Mouse (Mus musculus): ENCODE measurements around the gene Acap1. TPM values are rescaled to one million over a fixed set of nuclear protein-coding genes. Genes with fewer than 3 reads are reported as not detected.
"Not testable (repeated sequence)": the region's sequence is repeated elsewhere in the genome, so short reads cannot be mapped to it uniquely, and the experiment has no call there.

Acap1 gene
- polyA plus RNA-seq, 1 experiment from 2014 or later = 0.40 TPM

DNA sequence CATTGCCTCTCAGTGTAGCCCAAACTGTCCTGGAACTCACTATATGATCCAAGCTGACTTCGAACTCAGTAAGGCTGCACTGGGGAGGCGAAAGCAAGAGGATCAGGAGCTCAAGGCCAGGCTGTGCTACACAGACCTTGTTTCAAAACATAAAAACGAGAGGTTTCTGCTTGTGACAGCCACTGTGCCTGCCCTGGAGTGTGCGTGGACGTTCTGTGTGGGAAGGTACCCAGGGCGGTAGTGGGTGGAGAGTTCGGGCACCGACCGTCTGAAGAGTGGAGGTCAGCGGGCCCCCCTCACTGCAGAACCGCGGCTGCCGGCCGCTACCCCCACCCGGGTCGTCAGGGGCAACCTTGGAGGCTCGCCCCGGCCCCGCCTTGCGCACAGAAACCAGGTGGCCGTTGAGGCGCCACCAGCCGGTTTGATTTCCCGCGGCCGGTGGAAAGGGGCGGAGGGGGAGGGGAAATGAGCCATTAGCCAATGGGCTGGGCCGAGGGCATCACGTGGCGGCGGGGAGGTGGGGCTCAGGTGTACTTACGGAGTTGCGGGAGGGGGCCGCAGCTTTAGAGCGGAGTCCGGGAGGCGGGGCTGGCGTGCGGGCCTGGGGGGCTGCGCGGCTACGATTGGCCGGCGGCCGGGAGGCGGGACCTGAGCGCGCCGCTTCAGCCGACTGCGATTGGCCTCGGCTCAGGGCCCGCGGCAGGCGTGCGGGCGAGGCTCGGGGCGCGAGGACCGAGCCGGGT, 40.0 kb upstream of the Acap1 start, which contains the start of gene Ybx2:
Gene Ybx2 (plus strand): TSS at position 660 of the 743 bp plus-strand sequence.
- DNase-seq (ENCODE audit: low read depth, low spot score) = no peak
- CTCF ChIA-PET = interaction anchor here (1.3 to 4.8 kb wide), 6 partner anchors 9 to 61 kb away, joined by 3 to 85 read pairs (median 7); partner anchors contain the start of genes Ctdnep1, Eif5a, Kctd11 and Slc2a4
- POLR2A ChIA-PET = no interaction called here
- ATAC-seq = peak; percentile 67
- TF ChIP-seq CTCF (IDR thresholded peaks at IDR 0.05) = no peak
- in situ Hi-C loops (cut with MboI; ENCODE audit: low pct_unique_long_range_greater_than_20kb) = loop anchor here (10.0 kb wide), 1 partner anchor 279 kb away; the partner anchor contains the start of gene Slc16a11
- peaks cover 8% of the 10 kb centered on the region for H3K27me3 ChIP-seq

DNA sequence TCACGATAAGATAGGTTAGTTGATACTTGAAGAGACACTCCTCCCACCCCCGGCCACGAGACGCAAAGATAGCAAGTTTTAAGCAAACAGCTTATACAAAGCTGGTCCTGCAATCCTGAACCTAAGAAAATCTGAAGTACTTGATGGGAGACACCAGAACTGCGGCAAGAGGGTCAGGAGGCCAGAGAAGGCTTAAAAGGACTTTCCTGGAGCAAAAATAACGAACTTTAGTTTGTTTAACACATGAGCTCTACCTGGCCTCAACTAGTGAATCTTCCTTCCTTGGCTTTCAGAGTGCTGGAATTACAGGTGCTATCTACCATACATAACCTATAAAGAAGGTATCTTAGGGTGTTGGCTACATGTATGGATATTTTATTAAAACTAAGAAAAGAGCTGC, 39.3 kb upstream of the Acap1 start:
- no peak for TF ChIP-seq CTCF (IDR thresholded peaks at IDR 0.05)
- POLR2A ChIA-PET = no interaction called here
- H3K27me3 ChIP-seq = peaks cover 6% of the 10 kb centered on the region
- DNase-seq (ENCODE audit: low read depth, low spot score) (no peak), ATAC-seq (no peak)
- in situ Hi-C loops (cut with MboI; ENCODE audit: low pct_unique_long_range_greater_than_20kb) = loop anchor here (10.0 kb wide), 1 partner anchor 280 kb away; the partner anchor contains the start of gene Slc16a11
- CTCF ChIA-PET = interaction anchor here (1.1 to 4.8 kb wide), 9 partner anchors 9 to 204 kb away, joined by 3 to 85 read pairs (median 5); partner anchors contain the start of genes Ctdnep1, Eif5a and Slc2a4

DNA sequence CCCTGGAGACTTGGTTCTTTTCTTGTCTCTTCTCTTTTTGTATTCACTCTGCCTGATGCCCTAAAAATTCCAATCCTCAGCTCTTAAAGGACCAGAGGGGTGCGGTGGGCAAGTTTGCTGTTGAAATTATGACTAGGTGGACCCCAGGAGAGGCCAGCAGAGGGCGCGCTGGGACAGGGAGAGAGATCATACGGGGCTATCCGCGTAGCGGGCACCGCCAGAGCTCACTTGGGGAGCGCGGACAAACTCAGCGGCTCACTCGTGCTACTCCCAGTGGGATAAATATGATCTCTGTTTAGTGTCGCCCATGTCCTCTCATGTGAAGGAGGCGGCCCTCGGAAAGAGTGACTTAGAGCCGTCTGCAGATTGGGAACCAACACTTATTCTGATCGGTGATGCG, 38.8 kb upstream of the Acap1 start:
- in situ Hi-C loops (cut with MboI; ENCODE audit: low pct_unique_long_range_greater_than_20kb) = loop anchor here (10.0 kb wide), 1 partner anchor 281 kb away; the partner anchor contains the start of gene Slc16a11
- peaks cover 6% of the 10 kb centered on the region for H3K27me3 ChIP-seq
- ATAC-seq (peak; percentile 44), DNase-seq (ENCODE audit: low read depth, low spot score) (no peak)
- ChIA-PET CTCF (interaction anchor here (1.1 to 4.8 kb wide), 12 partner anchors 10 to 203 kb away, joined by 3 to 85 read pairs (median 4); partner anchors contain the start of genes 2810408A11Rik, Ctdnep1, Eif5a and Neurl4), POLR2A (interaction anchor here (0.6 kb wide), 2 partner anchors 10 to 210 kb away, joined by 3 read pairs; no protein-coding TSS in a partner anchor)
- TF ChIP-seq CTCF (IDR thresholded peaks at IDR 0.05) = peak; percentile 95

DNA sequence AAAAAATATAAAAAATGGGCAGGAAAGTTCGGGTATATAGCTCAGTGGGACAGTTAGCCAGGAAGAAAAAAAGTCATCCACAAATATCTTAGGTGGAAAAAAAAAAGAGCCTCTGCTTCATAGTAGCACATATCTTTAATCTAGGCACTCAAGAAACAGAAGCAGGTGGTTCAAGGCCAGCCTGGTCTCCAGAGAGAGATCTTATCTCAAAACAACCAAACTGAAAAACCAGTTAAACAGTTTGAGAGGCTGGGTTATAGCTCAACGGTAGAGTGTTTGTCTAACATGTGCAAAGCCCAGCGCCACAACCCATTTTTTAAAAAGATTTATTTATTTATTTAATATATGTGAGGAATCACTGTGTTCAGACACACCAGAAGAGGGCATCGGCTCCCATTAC, 37.7 kb upstream of the Acap1 start:
- no peak for TF ChIP-seq CTCF (IDR thresholded peaks at IDR 0.05)
- POLR2A ChIA-PET = interaction anchor here (1.0 kb wide), 1 partner anchor 51 kb away, joined by 4 read pairs; no protein-coding TSS in a partner anchor
- in situ Hi-C loops (cut with MboI; ENCODE audit: low pct_unique_long_range_greater_than_20kb) = loop anchor here (10.0 kb wide), 1 partner anchor 282 kb away; the partner anchor contains the start of gene Slc16a11
- ATAC-seq (no peak), DNase-seq (ENCODE audit: low read depth, low spot score) (no peak)
- CTCF ChIA-PET = interaction anchor here (0.9 to 4.8 kb wide), 9 partner anchors 10 to 54 kb away, joined by 3 to 85 read pairs (median 5); partner anchors contain the start of genes 2810408A11Rik, Eif5a, Neurl4 and Slc2a4
- peaks cover 3% of the 10 kb centered on the region for H3K27me3 ChIP-seq

DNA sequence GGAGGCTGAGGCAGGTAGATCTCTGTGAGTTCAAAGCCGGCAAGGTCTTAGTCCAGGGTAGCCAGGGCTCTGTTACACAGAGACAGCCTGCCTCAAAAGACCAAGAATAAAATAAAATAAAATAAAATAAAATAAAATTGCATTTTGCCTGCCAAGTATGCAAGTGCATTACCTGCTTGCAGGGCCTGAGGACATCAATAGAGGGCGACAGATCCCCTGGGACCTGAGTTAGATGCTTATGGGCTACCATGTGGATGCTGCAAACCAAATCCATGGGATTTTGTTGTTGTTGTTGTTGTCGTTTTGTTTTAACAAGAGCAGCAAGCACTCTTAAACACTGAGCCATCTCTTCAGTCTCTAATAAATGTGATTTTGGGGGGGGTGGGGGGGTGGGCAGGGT, 36.9 kb upstream of the Acap1 start:
- ChIA-PET CTCF (interaction anchor here (1.1 to 4.8 kb wide), 5 partner anchors 9 to 24 kb away, joined by 3 to 85 read pairs (median 6); partner anchors contain the start of genes Eif5a and Slc2a4), POLR2A (interaction anchor here (1.0 kb wide), 1 partner anchor 51 kb away, joined by 4 read pairs; no protein-coding TSS in a partner anchor)
- in situ Hi-C loops (cut with MboI; ENCODE audit: low pct_unique_long_range_greater_than_20kb) = loop anchor here (10.0 kb wide), 1 partner anchor 283 kb away; the partner anchor contains the start of gene Slc16a11
- DNase-seq (ENCODE audit: low read depth, low spot score) (no peak), ATAC-seq (no peak)
- peak; percentile 59 for TF ChIP-seq CTCF (IDR thresholded peaks at IDR 0.05)
- H3K27me3 ChIP-seq = peaks cover 3% of the 10 kb centered on the region

DNA sequence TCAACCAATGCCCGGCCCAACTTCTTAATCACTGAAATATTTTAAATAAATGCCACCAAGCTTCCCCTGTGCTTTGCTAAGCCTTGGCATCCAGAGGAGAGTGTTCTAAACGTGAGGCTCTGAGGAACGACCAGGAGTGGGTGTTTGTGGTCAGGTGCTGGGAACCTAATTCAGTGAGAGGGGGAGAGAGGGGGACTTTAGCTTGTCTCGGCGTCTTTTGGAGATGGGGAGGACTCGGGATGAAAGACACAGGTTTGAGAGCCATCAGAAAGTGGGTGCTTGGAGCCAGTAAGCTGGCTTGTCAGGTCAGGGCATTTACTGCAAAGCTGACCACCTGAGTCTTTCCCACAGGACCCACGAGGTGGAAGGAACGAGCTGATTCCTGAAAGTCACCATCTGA, 36.4 kb upstream of the Acap1 start:
- ATAC-seq = no peak
- TF ChIP-seq CTCF (IDR thresholded peaks at IDR 0.05) = no peak
- H3K27me3 ChIP-seq = peaks cover 3% of the 10 kb centered on the region
- CTCF ChIA-PET = interaction anchor here (1.1 to 4.8 kb wide), 4 partner anchors 8 to 24 kb away, joined by 3 to 85 read pairs (median 24); partner anchors contain the start of genes Eif5a and Slc2a4
- no peak for DNase-seq (ENCODE audit: low read depth, low spot score)
- POLR2A ChIA-PET = no interaction called here
- in situ Hi-C loops (cut with MboI; ENCODE audit: low pct_unique_long_range_greater_than_20kb) = loop anchor here (10.0 kb wide), 1 partner anchor 283 kb away; the partner anchor contains the start of gene Slc16a11

DNA sequence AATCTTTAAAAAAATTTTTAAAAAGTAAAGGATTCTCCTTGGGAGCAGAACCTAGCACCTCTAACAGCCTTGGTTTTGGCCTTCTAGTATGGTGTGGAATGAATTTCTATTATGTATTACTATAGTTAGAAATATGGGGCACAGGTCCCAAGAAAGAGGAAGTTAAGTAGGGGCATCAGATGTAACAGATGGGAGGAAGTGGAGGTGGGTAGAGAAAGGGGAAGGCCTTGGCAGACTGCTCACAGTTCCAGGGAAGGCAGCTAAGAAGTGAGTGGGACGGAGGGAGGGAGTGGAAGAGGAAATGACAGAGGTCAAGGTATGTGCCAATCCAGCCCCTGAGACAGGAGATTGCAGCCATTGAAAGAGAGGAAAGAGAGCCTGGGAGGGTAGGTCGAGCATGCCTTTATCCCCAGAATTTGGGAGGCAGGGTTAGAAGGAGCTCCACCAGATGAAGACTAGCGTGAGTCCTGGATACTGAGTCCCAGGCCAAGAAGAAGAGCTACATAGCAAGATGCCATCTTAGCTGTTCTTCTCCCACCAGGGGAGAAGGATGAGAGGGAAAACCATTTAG, 35.7 kb upstream of the Acap1 start:
- in situ Hi-C loops (cut with MboI; ENCODE audit: low pct_unique_long_range_greater_than_20kb) = loop anchor here (10.0 kb wide), 1 partner anchor 284 kb away; the partner anchor contains the start of gene Slc16a11
- ATAC-seq (no peak), DNase-seq (ENCODE audit: low read depth, low spot score) (no peak)
- ChIA-PET CTCF (interaction anchor here (2.1 to 4.8 kb wide), 3 partner anchors 8 to 25 kb away, joined by 5 to 85 read pairs (median 43); partner anchors contain the start of genes Eif5a and Slc2a4), POLR2A (no interaction called here)
- H3K27me3 ChIP-seq = peaks cover 3% of the 10 kb centered on the region
- TF ChIP-seq CTCF (IDR thresholded peaks at IDR 0.05) = no peak

DNA sequence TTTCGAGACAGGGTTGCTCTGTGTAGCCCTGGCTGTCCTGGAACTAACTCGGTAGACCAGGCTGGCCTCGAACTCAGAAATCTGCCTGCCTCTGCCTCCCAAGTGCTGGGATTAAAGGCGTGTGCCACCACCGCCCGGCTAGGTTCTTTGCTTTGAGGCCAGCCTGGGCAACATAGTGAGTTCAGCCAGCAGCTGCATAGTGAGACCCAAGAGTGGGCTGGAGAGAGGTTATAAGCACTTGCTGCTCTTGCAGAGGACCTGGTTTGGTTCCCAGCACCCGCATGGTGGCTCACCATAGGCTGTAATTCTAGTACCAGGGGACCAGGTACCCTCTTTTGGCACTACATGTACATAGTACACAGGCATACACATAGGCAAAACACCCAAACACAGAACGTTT, 34.8 kb upstream of the Acap1 start:
- in situ Hi-C loops (cut with MboI; ENCODE audit: low pct_unique_long_range_greater_than_20kb) = loop anchor here (10.0 kb wide), 1 partner anchor 285 kb away; the partner anchor contains the start of gene Slc16a11
- ATAC-seq; CTCF ChIA-PET; H3K27me3 ChIP-seq; DNase-seq (ENCODE audit: low read depth, low spot score): not testable (repeated sequence)
- POLR2A ChIA-PET = interaction anchor here (0.7 kb wide), 1 partner anchor 264 kb away, joined by 5 read pairs; the partner anchor contains the start of gene Cd68

DNA sequence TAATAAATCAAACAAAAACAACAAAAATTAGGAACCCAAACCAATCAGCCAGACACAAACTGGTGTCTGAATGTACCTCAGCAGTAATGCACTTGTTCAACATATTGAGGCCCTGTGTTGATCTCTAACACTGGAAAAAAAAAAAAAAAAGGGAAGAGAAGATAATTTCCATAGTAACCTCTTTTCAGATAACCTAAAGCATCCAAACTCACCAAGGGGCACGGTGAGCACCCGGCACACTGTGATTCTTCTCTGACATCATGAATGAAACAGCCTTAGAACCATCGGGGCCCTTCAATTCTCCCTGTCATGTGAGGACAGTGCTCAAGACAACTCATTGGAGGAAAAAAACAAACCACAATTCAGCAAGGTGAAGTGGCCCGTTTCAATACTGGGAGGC, 34.4 kb upstream of the Acap1 start:
- H3K27me3 ChIP-seq = peaks cover 3% of the 10 kb centered on the region
- ChIA-PET CTCF (interaction anchor here (2.8 kb wide), 1 partner anchor 19 kb away, joined by 11 read pairs; no protein-coding TSS in a partner anchor), POLR2A (interaction anchor here (0.7 kb wide), 1 partner anchor 264 kb away, joined by 5 read pairs; the partner anchor contains the start of gene Cd68)
- DNase-seq (ENCODE audit: low read depth, low spot score) (no peak), ATAC-seq (no peak)
- TF ChIP-seq CTCF (IDR thresholded peaks at IDR 0.05) = no peak
- in situ Hi-C loops (cut with MboI; ENCODE audit: low pct_unique_long_range_greater_than_20kb) = loop anchor here (10.0 kb wide), 1 partner anchor 285 kb away; the partner anchor contains the start of gene Slc16a11
